Mouse (Mus musculus): Measurements from ENCODE around the gene Gm5168.
"Not testable (repeated sequence)": the region's sequence is repeated elsewhere in the genome, so short reads cannot be mapped to it uniquely, and the experiment has no call there.

Gm5168 gene

GRCm38 (mm10) chrX:26050941-26051340 lies at the start of gene Gm5168:
Gene Gm5168, minus strand, starts transcription at chrX:26051041.
- DNase-seq, result not testable (repeated sequence)
